Mouse (Mus musculus): Measurements from ENCODE around the gene Aadacl3. TPM values are rescaled to one million over a fixed set of nuclear protein-coding genes. Genes with fewer than 3 reads are reported as not detected.

Aadacl3 gene
- not detected in 2 replicates for polyA plus RNA-seq (2015; fragmentation: Nextera tagmentation; extraction: Ambion mirVana)

GRCm38 (mm10) chr4:144463656-144464055 lies at the start of gene Aadacl3:
Aadacl3 (minus strand) TSS chr4:144463756.
- Histone ChIP-seq H3K4me2 (no peak within 1 kb of the TSS), H3K9ac (no peak within 1 kb of the TSS), H3K27ac (replicated peaks) (no peak within 1 kb of the TSS), H3K4me1 (replicated peaks) (no peaks in the 10 kb centered on the region), H3K9me3 (peaks cover 6% of the 10 kb centered on the region; the same call in 1 of the 2 replicates), H3K36me3 (no peaks in the 10 kb centered on the region), H3K27me3 (no peaks in the 10 kb centered on the region), H3K4me3 (no peak within 1 kb of the TSS)
- no peak for ATAC-seq (ENCODE audit: low FRiP score, low read depth)
- 82% methylated on average over 3 of the region's 3 CpGs for WGBS

DNA sequence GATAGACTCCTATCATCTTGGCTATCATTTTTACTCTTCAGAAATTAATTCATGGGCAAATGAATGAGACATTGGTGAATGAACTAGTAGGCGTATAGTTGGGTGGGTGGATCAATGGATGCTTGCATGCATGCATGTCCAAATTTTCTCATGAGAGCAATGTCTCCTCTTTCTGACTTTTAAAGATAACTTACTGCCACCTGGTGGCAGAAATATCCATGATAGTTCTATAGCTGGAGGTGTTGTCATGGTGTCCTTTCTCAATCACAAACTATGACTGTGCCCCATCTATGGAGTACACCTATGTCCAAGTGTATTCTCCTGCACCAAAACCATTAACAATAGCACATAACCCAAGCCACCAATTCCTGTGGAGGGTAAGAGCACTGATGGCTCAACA lies 43.0 kb upstream of the Aadacl3 start:
- no peak overlapping the region for H3K27ac ChIP-seq (replicated peaks)
- H3K36me3 ChIP-seq = no peaks in the 10 kb centered on the region
- no peaks in the 10 kb centered on the region for H3K4me1 ChIP-seq (replicated peaks)
- no peaks in the 10 kb centered on the region for H3K27me3 ChIP-seq
- H3K4me3 ChIP-seq = no peak overlapping the region
- no peak overlapping the region for H3K4me2 ChIP-seq
- 84% methylated on average over 1 of the region's 1 CpGs for WGBS
- peaks cover 7% of the 10 kb centered on the region; the same call in 1 of the 2 replicates for H3K9me3 ChIP-seq
- H3K9ac ChIP-seq = no peak overlapping the region
- ATAC-seq (ENCODE audit: low FRiP score, low read depth) = no peak

- Histone ChIP-seq H3K4me3 (no peak overlapping the region), H3K9me3 (0 out of 2 replicates have a peak, but pooled peaks cover 7% of the 10 kb centered on the region), H3K4me2 (no peak overlapping the region), H3K9ac (no peak overlapping the region), H3K27me3 (no peaks in the 10 kb centered on the region), H3K4me1 (replicated peaks) (no peaks in the 10 kb centered on the region), H3K36me3 (no peaks in the 10 kb centered on the region), H3K27ac (replicated peaks) (no peak overlapping the region)
- ATAC-seq (ENCODE audit: low FRiP score, low read depth) = no peak
These were observed 29.8 kb upstream of the Aadacl3 start for GRCm38 (mm10) chr4:144493331-144493730.

- Histone ChIP-seq H3K4me1 (replicated peaks) (no peaks in the 10 kb centered on the region), H3K27me3 (no peaks in the 10 kb centered on the region), H3K36me3 (no peaks in the 10 kb centered on the region), H3K27ac (replicated peaks) (no peak overlapping the region), H3K9ac (no peak overlapping the region), H3K4me3 (no peak overlapping the region), H3K4me2 (no peak overlapping the region), H3K9me3 (peaks cover 6% of the 10 kb centered on the region; the same call in 1 of the 2 replicates)
- ATAC-seq (ENCODE audit: low FRiP score, low read depth) = no peak
- WGBS = 87% methylated on average over 1 of the region's 1 CpGs
These were observed 4.5 kb upstream of the Aadacl3 start for GRCm38 (mm10) chr4:144468091-144468490.

DNA sequence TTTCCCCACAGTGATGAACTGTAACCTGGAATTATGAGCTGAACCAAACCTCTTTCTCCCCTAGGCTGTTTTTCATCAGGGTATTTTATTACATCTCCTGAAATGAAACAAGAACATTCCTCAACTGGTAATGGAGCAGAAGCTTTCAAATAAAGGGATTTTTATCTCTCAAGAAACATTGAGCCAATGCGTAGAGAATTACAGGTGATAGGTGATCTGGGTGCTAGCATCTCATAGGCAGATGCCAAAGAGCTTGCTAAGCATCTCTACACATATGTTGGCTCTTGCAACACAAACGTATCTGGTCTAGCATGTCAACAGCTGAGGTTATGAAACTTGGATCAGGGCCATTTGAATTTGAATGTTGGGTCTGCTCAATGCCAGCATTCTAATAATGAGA lies 1.6 kb upstream of the Aadacl3 start:
- no peak overlapping the region for H3K27ac ChIP-seq (replicated peaks)
- no peak overlapping the region for H3K4me2 ChIP-seq
- H3K4me1 ChIP-seq (replicated peaks) = no peaks in the 10 kb centered on the region
- H3K36me3 ChIP-seq = no peaks in the 10 kb centered on the region
- ATAC-seq (ENCODE audit: low FRiP score, low read depth) = no peak
- peaks cover 6% of the 10 kb centered on the region; the same call in 1 of the 2 replicates for H3K9me3 ChIP-seq
- H3K27me3 ChIP-seq = no peaks in the 10 kb centered on the region
- WGBS = 76% methylated on average over 2 of the region's 2 CpGs
- H3K9ac ChIP-seq = no peak overlapping the region
- no peak overlapping the region for H3K4me3 ChIP-seq

DNA sequence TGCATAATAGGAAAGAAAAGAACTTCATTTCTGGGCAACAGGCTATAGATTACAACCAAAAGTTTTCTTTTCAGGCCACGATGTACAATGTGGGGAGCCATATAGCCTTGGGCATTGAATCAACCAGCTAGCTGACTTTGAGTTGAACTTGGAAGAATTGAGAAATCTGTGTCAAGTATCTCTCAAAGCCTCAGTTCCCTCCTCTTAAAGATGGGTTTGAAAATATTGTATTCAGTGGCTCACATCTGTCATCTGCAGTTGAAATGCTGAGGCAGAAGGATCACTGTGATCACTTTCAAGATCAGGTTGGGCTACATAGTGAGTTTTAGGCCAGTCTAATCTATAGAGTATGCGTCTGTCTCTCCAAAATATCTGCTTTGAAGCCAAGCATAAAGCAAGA lies 10.3 kb downstream of the Aadacl3 start, which contains the start of gene Gm9944:
Gm9944 (minus strand) TSS at position 101 of the 400 bp plus-strand sequence.
- Histone ChIP-seq H3K4me1 (replicated peaks) (no peaks in the 10 kb centered on the region), H3K9me3 (peaks cover 28% of the 10 kb centered on the region), H3K9ac (no peak within 1 kb of the TSS), H3K4me3 (no peak within 1 kb of the TSS), H3K27me3 (no peaks in the 10 kb centered on the region), H3K27ac (replicated peaks) (no peak within 1 kb of the TSS), H3K4me2 (no peak within 1 kb of the TSS), H3K36me3 (no peaks in the 10 kb centered on the region)
- ATAC-seq (ENCODE audit: low FRiP score, low read depth) = no peak
- WGBS = 81% methylated on average over 2 of the region's 2 CpGs

DNA sequence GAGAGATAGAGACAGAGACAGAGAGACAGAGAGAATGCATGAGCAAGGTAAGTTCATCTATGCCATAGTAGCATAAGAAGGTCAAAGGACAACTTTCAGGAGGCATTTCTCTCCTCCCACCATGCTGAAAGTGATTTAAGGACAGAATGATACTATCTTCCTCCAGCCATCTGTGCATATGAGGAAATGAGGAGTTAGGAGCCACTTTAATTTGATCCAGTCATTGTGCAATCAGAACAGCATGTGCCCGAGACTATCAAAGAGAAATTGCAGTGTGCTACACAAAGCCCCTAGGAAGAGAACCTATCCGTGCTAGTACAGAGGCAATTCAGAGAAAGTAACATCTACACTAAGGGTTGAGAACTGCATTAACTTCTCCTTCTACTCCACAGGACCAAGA lies 15.0 kb downstream of the Aadacl3 start:
- no peak overlapping the region for H3K4me2 ChIP-seq
- 82% methylated on average over 2 of the region's 2 CpGs for WGBS
- no peaks in the 10 kb centered on the region for H3K36me3 ChIP-seq
- H3K27me3 ChIP-seq = no peaks in the 10 kb centered on the region
- H3K4me3 ChIP-seq = no peak overlapping the region
- no peaks in the 10 kb centered on the region for H3K4me1 ChIP-seq (replicated peaks)
- H3K27ac ChIP-seq (replicated peaks) = no peak overlapping the region
- H3K9ac ChIP-seq = no peak overlapping the region
- 0 out of 2 replicates have a peak, but pooled peaks cover 6% of the 10 kb centered on the region for H3K9me3 ChIP-seq
- no peak for ATAC-seq (ENCODE audit: low FRiP score, low read depth)

DNA sequence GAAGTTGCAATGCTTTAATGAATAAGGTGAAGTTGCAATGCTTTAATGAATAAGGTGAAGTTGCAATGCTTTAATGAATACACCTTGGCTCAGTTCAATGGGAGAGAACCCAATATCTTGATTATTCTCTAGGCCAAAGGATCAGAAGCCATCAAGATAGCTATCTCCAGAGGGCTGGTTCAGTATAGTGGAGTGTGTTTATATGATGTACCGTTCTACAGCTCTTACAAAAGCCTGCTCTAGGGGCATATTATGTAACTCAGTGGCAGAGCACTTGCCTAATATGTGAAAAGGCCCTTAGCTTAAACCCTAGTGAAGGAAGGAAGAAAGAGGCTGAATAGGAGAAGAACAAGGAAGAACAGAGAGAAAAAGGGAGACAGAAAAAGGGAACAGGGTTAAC lies 22.0 kb downstream of the Aadacl3 start:
- H3K4me1 ChIP-seq (replicated peaks) = no peaks in the 10 kb centered on the region
- H3K4me3 ChIP-seq = no peak overlapping the region
- no peak overlapping the region for H3K27ac ChIP-seq (replicated peaks)
- no peaks in the 10 kb centered on the region for H3K27me3 ChIP-seq
- no peaks in the 10 kb centered on the region for H3K36me3 ChIP-seq
- H3K4me2 ChIP-seq = no peak overlapping the region
- 71% methylated on average over 1 of the region's 1 CpGs for WGBS
- no peaks in the 10 kb centered on the region for H3K9me3 ChIP-seq
- no peak overlapping the region for H3K9ac ChIP-seq
- ATAC-seq (ENCODE audit: low FRiP score, low read depth) = no peak

DNA sequence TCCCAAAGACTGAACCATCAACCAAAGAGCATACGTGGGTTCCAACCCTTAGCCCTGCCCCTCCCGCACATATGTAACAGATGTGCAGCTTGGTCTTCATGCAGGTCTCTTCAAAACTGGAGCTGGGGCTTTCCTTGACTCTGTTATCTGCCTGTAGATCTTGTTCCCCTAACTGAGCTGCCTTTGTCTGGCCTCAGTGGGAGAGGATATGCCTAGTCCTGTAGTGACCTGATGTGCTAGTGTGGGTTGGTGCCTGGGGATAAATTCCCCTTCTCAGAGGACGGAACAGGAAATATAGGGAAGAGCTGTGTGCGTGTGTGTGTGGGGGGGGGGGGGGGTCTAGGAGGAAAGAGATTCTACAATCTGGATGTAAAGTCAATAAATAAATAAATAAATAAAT lies 22.5 kb downstream of the Aadacl3 start:
- no peaks in the 10 kb centered on the region for H3K9me3 ChIP-seq
- 89% methylated on average over 4 of the region's 4 CpGs for WGBS
- H3K9ac ChIP-seq = no peak overlapping the region
- H3K27ac ChIP-seq (replicated peaks) = no peak overlapping the region
- no peaks in the 10 kb centered on the region for H3K27me3 ChIP-seq
- H3K4me3 ChIP-seq = no peak overlapping the region
- ATAC-seq (ENCODE audit: low FRiP score, low read depth) = no peak
- no peak overlapping the region for H3K4me2 ChIP-seq
- H3K36me3 ChIP-seq = no peaks in the 10 kb centered on the region
- no peaks in the 10 kb centered on the region for H3K4me1 ChIP-seq (replicated peaks)

GRCm38 (mm10) chr4:144438672-144439071 lies 24.9 kb downstream of the Aadacl3 start, which contains the start of gene 1700012P22Rik:
1700012P22Rik (minus strand) TSS chr4:144438772.
- Histone ChIP-seq H3K9me3 (no peaks in the 10 kb centered on the region), H3K4me2 (no peak within 1 kb of the TSS), H3K4me3 (no peak within 1 kb of the TSS), H3K36me3 (no peaks in the 10 kb centered on the region), H3K27ac (replicated peaks) (no peak within 1 kb of the TSS), H3K9ac (no peak within 1 kb of the TSS), H3K4me1 (replicated peaks) (no peaks in the 10 kb centered on the region), H3K27me3 (no peaks in the 10 kb centered on the region)
- no peak for ATAC-seq (ENCODE audit: low FRiP score, low read depth)

GRCm38 (mm10) chr4:144433216-144433615 lies 30.3 kb downstream of the Aadacl3 start:
- Histone ChIP-seq H3K36me3 (no peaks in the 10 kb centered on the region), H3K4me1 (replicated peaks) (no peaks in the 10 kb centered on the region), H3K4me2 (no peak overlapping the region), H3K4me3 (no peak overlapping the region), H3K27me3 (no peaks in the 10 kb centered on the region), H3K9ac (no peak overlapping the region), H3K27ac (replicated peaks) (no peak overlapping the region), H3K9me3 (no peaks in the 10 kb centered on the region)
- 93% methylated on average over 5 of the region's 5 CpGs for WGBS
- ATAC-seq (ENCODE audit: low FRiP score, low read depth) = no peak

DNA sequence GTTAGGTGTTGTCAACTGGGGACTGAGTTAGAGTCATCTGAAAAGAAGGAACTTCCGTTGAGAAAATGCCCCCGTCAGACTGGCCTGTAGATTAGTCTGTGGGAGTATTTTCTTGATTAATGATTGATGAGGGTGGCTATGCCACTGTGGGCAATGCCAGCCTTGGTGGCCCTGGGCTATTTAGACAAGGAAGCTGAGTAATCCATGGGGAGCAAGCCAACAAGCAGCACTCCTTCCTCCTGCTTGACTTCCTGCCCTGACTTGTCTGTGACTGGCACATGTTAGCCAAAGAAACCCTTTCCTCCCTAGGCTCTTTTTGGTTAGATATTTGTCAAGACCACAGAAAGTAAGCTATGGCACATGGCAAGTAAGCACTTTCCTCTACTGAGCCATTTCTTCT lies 32.8 kb downstream of the Aadacl3 start:
- Histone ChIP-seq H3K9me3 (no peaks in the 10 kb centered on the region), H3K4me1 (replicated peaks) (no peaks in the 10 kb centered on the region), H3K27me3 (no peaks in the 10 kb centered on the region), H3K9ac (no peak overlapping the region), H3K4me3 (no peak overlapping the region), H3K36me3 (no peaks in the 10 kb centered on the region), H3K27ac (replicated peaks) (no peak overlapping the region), H3K4me2 (no peak overlapping the region)
- 77% methylated on average over 2 of the region's 2 CpGs for WGBS
- ATAC-seq (ENCODE audit: low FRiP score, low read depth) = no peak

GRCm38 (mm10) chr4:144428868-144429267 lies 34.7 kb downstream of the Aadacl3 start:
- no peaks in the 10 kb centered on the region for H3K9me3 ChIP-seq
- no peak overlapping the region for H3K4me3 ChIP-seq
- no peak overlapping the region for H3K4me2 ChIP-seq
- no peaks in the 10 kb centered on the region for H3K4me1 ChIP-seq (replicated peaks)
- 22% methylated on average over 3 of the region's 3 CpGs for WGBS
- no peak overlapping the region for H3K27ac ChIP-seq (replicated peaks)
- H3K27me3 ChIP-seq = no peaks in the 10 kb centered on the region
- H3K36me3 ChIP-seq = no peaks in the 10 kb centered on the region
- ATAC-seq (ENCODE audit: low FRiP score, low read depth) = no peak
- H3K9ac ChIP-seq = no peak overlapping the region
